Comparison of ENCODE assay signal across 8 mouse cellular contexts in the genomic region with DNA sequence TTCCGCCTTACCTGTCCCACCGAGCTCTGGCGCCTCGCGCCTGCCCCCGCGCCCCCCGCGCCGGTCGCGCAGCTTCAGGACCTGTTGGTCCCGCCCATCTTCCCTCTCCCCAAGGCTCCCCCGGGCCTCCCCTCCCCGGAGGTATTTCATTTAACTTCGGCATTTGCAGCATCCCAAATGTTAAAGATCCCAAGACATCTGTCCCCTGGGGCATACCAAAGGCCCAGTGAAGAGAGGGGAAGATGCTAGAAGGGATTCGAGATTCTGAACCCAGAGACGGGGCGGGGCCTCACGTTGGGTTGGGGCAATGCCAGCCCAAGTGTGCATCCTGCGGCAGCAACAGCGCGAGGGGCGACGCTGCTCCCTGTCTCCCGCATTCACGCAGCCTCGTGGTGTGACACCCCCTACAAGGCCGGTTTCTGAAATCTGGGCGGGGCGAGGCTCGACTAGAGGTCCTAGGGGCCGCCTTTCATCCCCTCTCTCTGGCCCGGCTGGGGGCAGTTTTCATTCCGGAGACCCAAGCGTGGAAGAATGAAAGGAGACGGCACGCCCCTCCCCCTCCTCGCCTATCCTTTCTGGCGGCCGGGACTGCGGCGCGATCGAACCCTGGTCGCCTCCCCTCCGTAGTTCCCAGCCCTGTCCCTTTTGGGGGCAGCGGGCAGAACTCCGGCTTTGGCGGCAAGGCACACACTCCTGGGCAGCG. TPM values are rescaled to one million over a fixed set of nuclear protein-coding genes. Genes with fewer than 3 reads are reported as not detected.
A peak's percentile ranks its signal among the peaks of the same experiment; 100 is the strongest.
DNase-seq lines count a peak whose midpoint lies in the region; ATAC-seq and TF ChIP-seq lines count a peak whose summit lies in the region.

Inava (minus strand) TSS at position 373 of the 703 bp plus-strand sequence.

- peak within 1 kb of the TSS; percentile 70 for H3K9ac ChIP-seq in forebrain, embryonic 15.5 days (replicated peaks)
- H3K9ac ChIP-seq in kidney, embryonic 15.5 days: peak within 1 kb of the TSS; percentile 45
- H3K9ac ChIP-seq in liver, embryonic 16.5 days (ENCODE audit: low read depth, low read length): 0 out of 2 replicates have a peak within 1 kb of the TSS, but pooled peaks have one; percentile 4
- H3K9ac ChIP-seq in neural tube, embryonic 15.5 days (replicated peaks): peak within 1 kb of the TSS; percentile 66

- TF ChIP-seq POLR2A in spleen, adult 2 months (IDR thresholded peaks at IDR 0.05; ENCODE audit: low read depth, low read length): no peak

- H3K9me3 ChIP-seq in forebrain, embryonic 15.5 days: no peaks in the 10 kb centered on the region
- H3K9me3 ChIP-seq in kidney, embryonic 15.5 days (replicated peaks): no peaks in the 10 kb centered on the region
- H3K9me3 ChIP-seq in liver, embryonic 16.5 days (replicated peaks; ENCODE audit: control insufficient read depth, low read length): no peaks in the 10 kb centered on the region
- H3K9me3 ChIP-seq in neural tube, embryonic 15.5 days (replicated peaks): no peaks in the 10 kb centered on the region

- peak within 1 kb of the TSS; percentile 51 for H3K4me3 ChIP-seq in spleen, adult 2 months (ENCODE audit: extremely low read depth, insufficient read depth, insufficient read length)
- peak within 1 kb of the TSS; percentile 63 for H3K4me3 ChIP-seq in forebrain, embryonic 15.5 days
- peak within 1 kb of the TSS; percentile 54 for H3K4me3 ChIP-seq in kidney, embryonic 15.5 days (replicated peaks)
- peak within 1 kb of the TSS; percentile 55 for H3K4me3 ChIP-seq in liver, embryonic 16.5 days (ENCODE audit: low read depth, low read length)
- peak within 1 kb of the TSS; percentile 57 for H3K4me3 ChIP-seq in neural tube, embryonic 15.5 days (replicated peaks)

- no peak within 1 kb of the TSS for H3K27ac ChIP-seq in spleen, adult 2 months (ENCODE audit: insufficient read depth, low read length)
- H3K27ac ChIP-seq in forebrain, embryonic 15.5 days (replicated peaks): peak within 1 kb of the TSS; percentile 64
- peak within 1 kb of the TSS; percentile 87 for H3K27ac ChIP-seq in kidney, embryonic 15.5 days
- no peak within 1 kb of the TSS for H3K27ac ChIP-seq in liver, embryonic 16.5 days (ENCODE audit: low read length)
- peak within 1 kb of the TSS; percentile 23; the same call in 1 of the 2 replicates for H3K27ac ChIP-seq in neural tube, embryonic 15.5 days (replicated peaks)

- H3K4me2 ChIP-seq in forebrain, embryonic 15.5 days (replicated peaks): peak within 1 kb of the TSS; percentile 86
- H3K4me2 ChIP-seq in kidney, embryonic 15.5 days: peak within 1 kb of the TSS; percentile 91
- peak within 1 kb of the TSS; percentile 63 for H3K4me2 ChIP-seq in liver, embryonic 16.5 days (ENCODE audit: low read depth, low read length)
- H3K4me2 ChIP-seq in neural tube, embryonic 15.5 days: peak within 1 kb of the TSS; percentile 88

- DNase-seq in spleen, adult 2 months (ENCODE audit: low read depth in 1 of 2, low spot score in 2 of 2): peak; percentile 2 to 6
- no peak for DNase-seq in spleen, postnatal 14 days (ENCODE audit: low spot score in 2 of 2)
- DNase-seq in cerebellum, adult 11 months: peak; percentile 15
- no peak for DNase-seq in adipocyte (ENCODE audit: low spot score)

- H3K27me3 ChIP-seq in spleen, adult 2 months (ENCODE audit: control insufficient read depth, insufficient read depth, low read length): peaks cover 14% of the 10 kb centered on the region
- no peaks in the 10 kb centered on the region for H3K27me3 ChIP-seq in forebrain, embryonic 15.5 days
- peaks cover 7% of the 10 kb centered on the region; the same call in 1 of the 2 replicates for H3K27me3 ChIP-seq in kidney, embryonic 15.5 days
- peaks cover 51% of the 10 kb centered on the region for H3K27me3 ChIP-seq in liver, embryonic 16.5 days (ENCODE audit: control insufficient read depth, insufficient read depth, low read depth, low read length)
- no peaks in the 10 kb centered on the region for H3K27me3 ChIP-seq in neural tube, embryonic 15.5 days (replicated peaks)

- no peaks in the 10 kb centered on the region for H3K36me3 ChIP-seq in spleen, adult 2 months (ENCODE audit: control insufficient read depth, insufficient read depth, low read length)
- H3K36me3 ChIP-seq in forebrain, embryonic 15.5 days: no peaks in the 10 kb centered on the region
- H3K36me3 ChIP-seq in kidney, embryonic 15.5 days: no peaks in the 10 kb centered on the region
- no peaks in the 10 kb centered on the region for H3K36me3 ChIP-seq in liver, embryonic 16.5 days (ENCODE audit: control insufficient read depth, insufficient read depth)
- H3K36me3 ChIP-seq in neural tube, embryonic 15.5 days: no peaks in the 10 kb centered on the region

- 1% methylated on average over 51 of the region's 51 CpGs for WGBS in spleen, adult 2 months
- WGBS in forebrain, embryonic 15.5 days: under 1% methylated on average over 46 of the region's 51 CpGs
- WGBS in kidney, embryonic 15.5 days: under 1% methylated on average over 50 of the region's 51 CpGs
- WGBS in liver, embryonic 16.5 days (ENCODE audit: insufficient replicate concordance): 1% methylated on average over 51 of the region's 51 CpGs
- WGBS in neural tube, embryonic 15.5 days: under 1% methylated on average over 50 of the region's 51 CpGs

- peak; percentile 83 for ATAC-seq in forebrain, embryonic 15.5 days (replicated peaks)
- ATAC-seq in kidney, embryonic 15.5 days (replicated peaks; ENCODE audit: low FRiP score): peak; percentile 87
- ATAC-seq in liver, embryonic 16.5 days (ENCODE audit: low read depth): peak; percentile 32; the same call in 1 of the 2 replicates
- peak; percentile 64 for ATAC-seq in neural tube, embryonic 15.5 days (ENCODE audit: low FRiP score)

- no peak for TF ChIP-seq CTCF in spleen, adult 2 months (IDR thresholded peaks at IDR 0.05; ENCODE audit: extremely low read depth, insufficient read depth, insufficient read length, insufficient replicate concordance)

- no peaks in the 10 kb centered on the region; the same call in 1 of the 2 replicates for H3K4me1 ChIP-seq in spleen, adult 2 months (ENCODE audit: control insufficient read depth, insufficient read depth, insufficient read length)
- peaks cover 48% of the 10 kb centered on the region for H3K4me1 ChIP-seq in forebrain, embryonic 15.5 days
- H3K4me1 ChIP-seq in kidney, embryonic 15.5 days: peaks cover 52% of the 10 kb centered on the region
- H3K4me1 ChIP-seq in liver, embryonic 16.5 days (ENCODE audit: control insufficient read depth, low read depth, low read length): peaks cover 2% of the 10 kb centered on the region; the same call in 1 of the 2 replicates
- peaks cover 43% of the 10 kb centered on the region for H3K4me1 ChIP-seq in neural tube, embryonic 15.5 days

RNA-seq across cellular contexts. Expression of gene Inava, which starts in this region (rescaled TPM):
- 0.15 and 0.32 TPM in 2 replicates for polyA plus RNA-seq in spleen, adult 2 months (2012; rRNA removed)
- polyA plus RNA-seq in forebrain, embryonic 15.5 days (2015; fragmentation: Nextera tagmentation; extraction: Ambion mirVana): 4.4 and 6.6 TPM in 2 replicates
- 16.0 and 17.1 TPM in 2 replicates for polyA plus RNA-seq in kidney, embryonic 15.5 days (2015; fragmentation: Nextera tagmentation; extraction: Ambion mirVana)
- 0.07 and 0.44 TPM in 2 replicates for polyA plus RNA-seq in liver, embryonic 16.5 days (2015; fragmentation: Nextera tagmentation; extraction: Ambion mirVana)
- polyA plus RNA-seq in neural tube, embryonic 15.5 days (2015; fragmentation: Nextera tagmentation; extraction: Ambion mirVana): 2.0 and 8.2 TPM in 2 replicates

Comparison
In these comparisons a context has a peak if more than half of its experiments do, and no peak if none do; other contexts are left out.
1. Peak in DNase-seq and H3K4me3 ChIP-seq in spleen, adult 2 months; RNA of the gene not detected or under 1 TPM.
2. Peak in ATAC-seq, H3K4me3 ChIP-seq, H3K9ac ChIP-seq and H3K4me2 ChIP-seq in liver, embryonic 16.5 days; RNA of the gene not detected or under 1 TPM.
3. H3K27ac ChIP-seq: peak in forebrain, embryonic 15.5 days (single experiment), kidney, embryonic 15.5 days (single experiment) and neural tube, embryonic 15.5 days (single experiment); none in spleen, adult 2 months (single experiment) and liver, embryonic 16.5 days (single experiment).
4. ATAC-seq: peak in every context shown above with its lines; median percentile 87 in kidney, embryonic 15.5 days; 83 in forebrain, embryonic 15.5 days; 64 in neural tube, embryonic 15.5 days; 32 in liver, embryonic 16.5 days.
5. H3K9ac ChIP-seq: peak in every context shown above with its lines; median percentile 70 in forebrain, embryonic 15.5 days; 66 in neural tube, embryonic 15.5 days; 45 in kidney, embryonic 15.5 days; 4 in liver, embryonic 16.5 days.
6. Peak in every context shown above with its lines, with median percentiles within 50 percentile points of each other: H3K4me3 ChIP-seq and H3K4me2 ChIP-seq.